Mouse (Mus musculus): ENCODE results near the gene H3f3a.

- TF ChIP-seq CTCF (IDR thresholded peaks at IDR 0.05; ENCODE audit: low read depth) (no peak), EP300 (IDR thresholded peaks at IDR 0.05; ENCODE audit: low read depth) (no peak)
These were observed 10.0 kb upstream of the H3f3a start for GRCm38 (mm10) chr1:180823716-180824115.
